Mouse (Mus musculus) liver, embryonic 11.5 days (tissue): ENCODE measurements around the gene Cypt4. TPM values are rescaled to one million over a fixed set of nuclear protein-coding genes. Genes with fewer than 3 reads are reported as not detected.
"Not testable (repeated sequence)": the region's sequence is repeated elsewhere in the genome, so short reads cannot be mapped to it uniquely, and the experiment has no call there.

Experiments
- ATAC-seq: fragments of 200-750 bp; cut with Nextera tagmentation; replicated peaks from 2 replicates; pipeline ENCODE4 v1.8.0; 2017; ENCODE audit warnings: moderate number of reproducible peaks, mild to moderate bottlenecking, moderate TSS enrichment, moderate library complexity; ENCODE audit not compliant: low FRiP score
- DNase-seq: peaks from one replicate; pipeline ENCODE4 v3.0.0-alpha.2; 2017; ENCODE audit warnings: low spot score
- H3K27ac ChIP-seq: fragments of 300-500 bp; sonication (generic); 2 replicates; pipeline ENCODE4 v1.5.1; 2014; ENCODE audit warnings: mild to moderate bottlenecking, low read depth, low read length, control low read depth
- H3K27me3 ChIP-seq: fragments of 300-500 bp; sonication (generic); replicated peaks from 2 replicates; pipeline ENCODE4 v1.6.1; 2014; ENCODE audit warnings: low read length, mixed read lengths; ENCODE audit not compliant: control insufficient read depth, insufficient read depth
- H3K36me3 ChIP-seq: fragments of 300-500 bp; sonication (generic); 2 replicates; pipeline ENCODE4 v1.6.1; 2014; ENCODE audit warnings: mild to moderate bottlenecking, low read length, moderate library complexity, mixed read lengths; ENCODE audit not compliant: control insufficient read depth, insufficient read depth
- H3K4me1 ChIP-seq: fragments of 300-500 bp; sonication (generic); replicated peaks from 2 replicates; pipeline ENCODE4 v1.6.1; 2014; ENCODE audit warnings: low read length, mixed read lengths; ENCODE audit not compliant: control insufficient read depth, insufficient read depth
- H3K4me2 ChIP-seq: fragments of 300-500 bp; sonication (generic); 2 replicates; pipeline ENCODE4 v1.6.1; 2014; ENCODE audit warnings: mild to moderate bottlenecking, control low read depth, moderate library complexity
- H3K4me3 ChIP-seq: fragments of 300-500 bp; sonication (generic); 2 replicates; pipeline ENCODE4 v1.5.1; 2014; ENCODE audit warnings: low read depth, low read length, control low read depth
- H3K9ac ChIP-seq: fragments of 300-500 bp; sonication (generic); 2 replicates; pipeline ENCODE4 v1.6.1; 2014; ENCODE audit warnings: low read depth, low read length, control low read depth
- H3K9me3 ChIP-seq: fragments of 300-500 bp; sonication (generic); 2 replicates; pipeline ENCODE4 v1.6.1; 2016; ENCODE audit warnings: low read length, inconsistent platforms, mixed read lengths; ENCODE audit not compliant: control insufficient read depth
- WGBS: fragments of 180-500 bp; shearing (Covaris S2); extraction: QIAGEN DNeasy Blood & Tissue Kit; methylation state at CpG from one replicate; pipeline ENCODE4 v1.1.7; 2014; 5-methylcytosine and 5-hydroxymethylcytosine counted together
- polyA plus RNA-seq: library from polyadenylated mRNA; unstranded; fragments of >200 nt; fragmentation: Nextera tagmentation; extraction: Ambion mirVana; gene quantifications from 2 replicates; pipeline ENCODE4 v1.2.1, GENCODE M21; 2014

Gene Cypt4
- polyA plus RNA-seq = not detected in 2 replicates

DNA sequence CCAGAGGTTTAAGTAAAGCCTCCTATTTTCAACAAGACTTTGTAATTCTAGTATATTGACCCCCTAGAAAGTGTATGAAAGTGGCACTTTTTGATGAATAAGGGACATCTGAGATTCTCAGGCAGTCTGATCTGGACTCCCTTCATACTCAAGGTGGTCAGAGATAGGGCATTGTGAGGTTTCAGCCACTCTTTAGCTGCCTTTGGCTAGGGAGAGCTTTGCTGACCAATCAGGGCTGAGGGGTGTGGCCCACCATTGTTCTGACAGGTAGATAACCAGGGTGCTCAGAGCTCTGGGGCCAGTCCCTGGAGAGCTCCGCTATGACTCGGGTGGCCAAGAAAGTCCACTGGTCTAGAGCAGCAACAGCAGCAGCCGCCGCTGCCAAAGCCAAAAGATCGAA is at the start of gene Cypt4:
Gene Cypt4, plus strand, starts transcription at position 301 of the 400 bp plus-strand sequence.
- WGBS = 83% methylated on average over 5 of the region's 5 CpGs
- Histone ChIP-seq H3K36me3 (no peaks in the 10 kb centered on the region), H3K4me1 (no peaks in the 10 kb centered on the region), H3K27me3 (no peaks in the 10 kb centered on the region), H3K27ac (no peak within 1 kb of the TSS), H3K4me3 (no peak within 1 kb of the TSS), H3K9me3 (no peaks in the 10 kb centered on the region), H3K4me2 (no peak within 1 kb of the TSS), H3K9ac (no peak within 1 kb of the TSS)
- ATAC-seq (no peak), DNase-seq (no peak)

DNA sequence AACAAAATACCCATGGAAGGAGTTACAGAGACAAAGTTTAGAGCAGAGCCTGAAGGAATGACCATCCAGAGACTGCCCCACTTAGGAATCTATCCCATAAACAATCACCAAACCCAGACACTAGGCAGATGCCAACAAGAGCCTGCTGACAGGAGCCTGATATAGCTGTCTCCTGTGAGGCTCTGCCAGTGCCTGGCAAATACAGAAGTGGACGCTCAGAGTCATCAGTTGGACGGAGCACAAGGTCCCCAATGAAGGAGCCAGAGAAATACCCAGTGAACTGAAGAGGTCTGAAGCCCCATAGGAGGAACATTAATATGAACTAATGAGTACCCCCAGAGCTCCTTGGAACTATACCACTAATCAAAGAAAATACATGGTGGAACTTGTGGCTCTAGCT is 12.3 kb downstream of the Cypt4 start:
- ATAC-seq, H3K27ac ChIP-seq, H3K4me3 ChIP-seq, H3K36me3 ChIP-seq, H3K4me1 ChIP-seq, H3K9me3 ChIP-seq, DNase-seq, H3K9ac ChIP-seq, H3K27me3 ChIP-seq, H3K4me2 ChIP-seq: not testable (repeated sequence)
- WGBS = 78% methylated on average over 2 of the region's 2 CpGs

Other genes with a start within 250 kb of the Cypt4 start
- 23.5 and 26.0 TPM in 2 replicates for gene Dpy19l1, start 122.1 kb upstream of the Cypt4 start, polyA plus RNA-seq
- 0.08 TPM in 2 replicates for gene Dpy19l2, start 71.1 kb downstream of the Cypt4 start, polyA plus RNA-seq
- 2.1 and 3.4 TPM in 2 replicates for gene Tbx20, start 149.1 kb downstream of the Cypt4 start, polyA plus RNA-seq